Mouse (Mus musculus) liver, embryonic 11.5 days (tissue): ENCODE data around the gene Il1f6. TPM values are rescaled to one million over a fixed set of nuclear protein-coding genes. Genes with fewer than 3 reads are reported as not detected.
"Not testable (repeated sequence)": the region's sequence is repeated elsewhere in the genome, so short reads cannot be mapped to it uniquely, and the experiment has no call there.

Experiments
- ATAC-seq: fragments of 200-750 bp; cut with Nextera tagmentation; replicated peaks from 2 replicates; pipeline ENCODE4 v1.8.0; 2017; ENCODE audit warnings: moderate number of reproducible peaks, mild to moderate bottlenecking, moderate TSS enrichment, moderate library complexity; ENCODE audit not compliant: low FRiP score
- DNase-seq: peaks from one replicate; pipeline ENCODE4 v3.0.0-alpha.2; 2017; ENCODE audit warnings: low spot score
- H3K27ac ChIP-seq: fragments of 300-500 bp; sonication (generic); 2 replicates; pipeline ENCODE4 v1.5.1; 2014; ENCODE audit warnings: mild to moderate bottlenecking, low read depth, low read length, control low read depth
- H3K27me3 ChIP-seq: fragments of 300-500 bp; sonication (generic); replicated peaks from 2 replicates; pipeline ENCODE4 v1.6.1; 2014; ENCODE audit warnings: low read length, mixed read lengths; ENCODE audit not compliant: control insufficient read depth, insufficient read depth
- H3K36me3 ChIP-seq: fragments of 300-500 bp; sonication (generic); 2 replicates; pipeline ENCODE4 v1.6.1; 2014; ENCODE audit warnings: mild to moderate bottlenecking, low read length, moderate library complexity, mixed read lengths; ENCODE audit not compliant: control insufficient read depth, insufficient read depth
- H3K4me1 ChIP-seq: fragments of 300-500 bp; sonication (generic); replicated peaks from 2 replicates; pipeline ENCODE4 v1.6.1; 2014; ENCODE audit warnings: low read length, mixed read lengths; ENCODE audit not compliant: control insufficient read depth, insufficient read depth
- H3K4me2 ChIP-seq: fragments of 300-500 bp; sonication (generic); 2 replicates; pipeline ENCODE4 v1.6.1; 2014; ENCODE audit warnings: mild to moderate bottlenecking, control low read depth, moderate library complexity
- H3K4me3 ChIP-seq: fragments of 300-500 bp; sonication (generic); 2 replicates; pipeline ENCODE4 v1.5.1; 2014; ENCODE audit warnings: low read depth, low read length, control low read depth
- H3K9ac ChIP-seq: fragments of 300-500 bp; sonication (generic); 2 replicates; pipeline ENCODE4 v1.6.1; 2014; ENCODE audit warnings: low read depth, low read length, control low read depth
- H3K9me3 ChIP-seq: fragments of 300-500 bp; sonication (generic); 2 replicates; pipeline ENCODE4 v1.6.1; 2016; ENCODE audit warnings: low read length, inconsistent platforms, mixed read lengths; ENCODE audit not compliant: control insufficient read depth
- WGBS: fragments of 180-500 bp; shearing (Covaris S2); extraction: QIAGEN DNeasy Blood & Tissue Kit; methylation state at CpG from one replicate; pipeline ENCODE4 v1.1.7; 2014; 5-methylcytosine and 5-hydroxymethylcytosine counted together
- polyA plus RNA-seq: library from polyadenylated mRNA; unstranded; fragments of >200 nt; fragmentation: Nextera tagmentation; extraction: Ambion mirVana; gene quantifications from 2 replicates; pipeline ENCODE4 v1.2.1, GENCODE M21; 2014

The Il1f6 gene
- not detected in 2 replicates for polyA plus RNA-seq

DNA sequence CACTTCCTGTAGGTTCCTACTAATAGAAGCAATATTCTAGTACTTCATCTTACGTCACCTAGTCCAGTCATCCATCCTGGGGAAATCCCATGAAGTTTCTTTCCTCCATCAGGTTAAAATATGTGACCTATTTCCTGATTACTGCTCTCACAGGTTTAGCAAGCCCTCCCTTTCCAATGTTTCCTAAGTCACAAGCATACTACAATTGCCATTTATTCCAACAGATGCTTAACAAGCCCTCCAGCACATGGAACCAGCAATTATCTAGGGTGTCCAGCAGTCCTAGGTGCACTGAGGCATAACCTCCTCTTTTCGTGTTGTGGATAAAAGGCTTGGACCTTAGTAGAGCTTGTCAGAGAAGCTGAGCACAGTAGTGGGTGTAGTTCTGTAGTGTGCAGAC, at the start of gene Il1f6:
TSS of gene Il1f6 (plus strand) at position 301 of the 400 bp plus-strand sequence.
- WGBS: 82% methylated on average over 2 of the region's 2 CpGs
- Histone ChIP-seq H3K27ac (no peak within 1 kb of the TSS), H3K36me3 (no peaks in the 10 kb centered on the region), H3K4me1 (no peaks in the 10 kb centered on the region), H3K4me3 (no peak within 1 kb of the TSS), H3K9ac (no peak within 1 kb of the TSS), H3K4me2 (no peak within 1 kb of the TSS), H3K9me3 (no peaks in the 10 kb centered on the region), H3K27me3 (no peaks in the 10 kb centered on the region)
- ATAC-seq (no peak), DNase-seq (no peak)

DNA sequence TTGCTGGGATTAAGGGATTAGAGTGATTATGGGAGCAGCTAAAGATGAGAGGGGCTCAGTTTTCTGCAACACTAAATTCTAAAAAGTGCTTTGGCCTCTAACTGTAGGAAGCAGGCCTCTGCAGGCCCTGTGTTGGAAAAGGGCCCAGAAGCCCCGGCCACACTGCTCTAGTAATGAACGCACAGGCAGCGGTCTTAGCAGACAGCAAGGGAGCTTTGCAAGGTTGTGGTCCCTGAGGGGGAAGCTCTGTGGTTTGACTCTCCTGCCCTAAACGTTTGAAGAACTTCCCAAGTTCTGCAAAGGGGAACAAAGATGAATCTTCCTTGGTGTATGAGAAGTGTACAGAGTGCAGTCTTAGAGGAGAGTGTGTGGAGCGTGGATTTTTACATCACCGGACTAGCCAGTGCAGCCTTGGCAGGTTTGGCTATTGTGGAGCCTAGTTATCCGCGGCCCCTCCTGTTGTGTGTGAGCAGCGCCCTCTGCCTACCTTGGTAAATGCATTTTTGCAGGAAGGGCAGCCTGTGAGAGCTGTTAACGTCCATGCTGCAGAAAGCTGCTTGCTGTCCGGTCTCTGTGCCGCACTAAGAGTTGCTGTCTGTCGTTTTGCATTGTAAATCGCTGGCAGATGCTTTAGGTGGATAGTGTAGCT, 33.4 kb upstream of the Il1f6 start:
- H3K4me3 ChIP-seq, H3K4me1 ChIP-seq, H3K9me3 ChIP-seq, H3K36me3 ChIP-seq, H3K27ac ChIP-seq, H3K9ac ChIP-seq, H3K4me2 ChIP-seq, H3K27me3 ChIP-seq: not testable (repeated sequence)
- 20% methylated on average over 14 of the region's 14 CpGs for WGBS
- ATAC-seq (0 out of 2 replicates have a peak, but pooled peaks have one; percentile 62), DNase-seq (peak; percentile 30)

DNA sequence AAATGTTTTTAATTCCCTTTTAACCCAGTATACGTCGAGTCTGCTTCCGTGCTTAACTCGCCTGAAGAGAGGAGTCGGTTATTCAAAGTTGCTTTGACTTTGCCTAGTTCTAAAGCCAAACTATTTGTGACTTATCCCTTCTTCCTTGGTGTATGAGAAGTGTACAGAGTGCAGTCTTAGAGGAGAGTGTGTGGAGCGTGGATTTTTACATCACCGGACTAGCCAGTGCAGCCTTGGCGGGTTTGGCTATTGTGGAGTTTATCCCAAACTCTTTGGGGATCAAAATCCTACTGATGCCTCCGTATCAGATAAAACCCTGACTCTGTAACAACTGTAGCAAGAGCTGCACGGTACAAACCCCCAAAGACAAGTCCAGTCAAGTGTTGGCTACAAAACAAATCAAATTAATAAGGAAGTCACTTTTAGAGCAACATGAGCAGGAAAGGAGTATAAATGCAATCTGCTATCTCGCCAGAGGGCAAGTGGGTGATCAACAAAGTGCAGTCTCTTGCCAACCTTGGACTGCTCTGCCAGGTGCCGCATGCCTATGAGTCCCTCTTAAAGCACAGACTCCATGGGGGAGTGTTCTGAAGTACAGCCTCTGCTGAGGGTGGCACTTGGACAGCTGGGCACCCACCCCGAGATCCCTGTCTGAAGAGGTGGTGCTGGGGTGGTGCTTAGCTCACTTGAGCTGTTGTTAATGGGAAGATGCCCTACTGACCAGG, 32.6 kb upstream of the Il1f6 start:
- not testable (repeated sequence) for ATAC-seq, H3K4me2 ChIP-seq, H3K27ac ChIP-seq, DNase-seq, H3K4me1 ChIP-seq, H3K36me3 ChIP-seq, H3K9ac ChIP-seq, H3K9me3 ChIP-seq, H3K27me3 ChIP-seq, H3K4me3 ChIP-seq
- 61% methylated on average over 13 of the region's 13 CpGs for WGBS

DNA sequence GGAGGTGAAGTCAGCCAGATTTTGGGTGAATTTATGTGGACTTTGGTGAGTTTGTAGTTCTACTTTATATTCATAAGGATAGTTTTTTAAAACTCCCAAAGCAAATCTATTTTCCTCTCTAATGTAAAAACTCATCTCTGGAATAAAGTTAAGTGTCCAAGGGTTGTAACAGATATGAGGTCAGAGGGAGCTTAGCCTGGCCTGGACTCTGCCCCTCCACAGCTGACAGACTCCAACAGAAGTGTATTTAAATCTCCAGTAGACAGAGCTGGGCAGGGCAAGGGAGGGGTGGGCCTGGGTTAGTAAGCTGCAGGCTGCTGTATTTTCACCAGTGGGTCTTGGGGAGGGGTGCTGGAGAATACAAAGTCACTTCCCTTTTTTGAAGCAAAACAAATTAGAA, 31.1 kb upstream of the Il1f6 start:
- H3K9ac ChIP-seq, H3K4me1 ChIP-seq, H3K27ac ChIP-seq, DNase-seq, H3K27me3 ChIP-seq, H3K4me3 ChIP-seq, H3K9me3 ChIP-seq, H3K36me3 ChIP-seq, ATAC-seq, H3K4me2 ChIP-seq: not testable (repeated sequence)

DNA sequence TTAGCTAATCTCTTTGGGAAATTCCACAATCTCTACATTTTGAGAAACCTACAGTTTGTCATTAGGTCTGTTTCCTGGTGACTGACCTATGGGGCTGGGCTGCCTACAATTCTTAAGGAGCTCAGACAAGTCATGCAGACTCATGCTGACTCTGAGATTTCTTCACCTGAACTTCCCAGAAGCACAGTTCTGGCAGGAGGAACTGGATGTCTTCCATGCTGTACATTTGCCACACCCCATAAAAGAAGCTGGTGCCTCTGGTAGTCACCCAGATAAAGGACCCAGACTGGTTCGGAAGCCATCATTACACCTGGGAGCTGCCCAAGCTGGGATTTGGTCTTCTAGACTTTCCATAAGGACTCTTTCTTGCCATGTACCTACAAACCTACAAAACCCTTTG, 29.0 kb upstream of the Il1f6 start, which contains the start of gene Il1f9:
TSS of gene Il1f9 (plus strand) at position 301 of the 400 bp plus-strand sequence.
- H3K9ac ChIP-seq: no peak within 1 kb of the TSS
- H3K36me3 ChIP-seq: no peaks in the 10 kb centered on the region
- no peaks in the 10 kb centered on the region for H3K4me1 ChIP-seq
- no peak within 1 kb of the TSS for H3K27ac ChIP-seq
- no peaks in the 10 kb centered on the region for H3K9me3 ChIP-seq
- no peak for ATAC-seq
- no peak for DNase-seq
- 90% methylated on average over 1 of the region's 1 CpGs for WGBS
- H3K4me2 ChIP-seq: no peak within 1 kb of the TSS
- H3K4me3 ChIP-seq: no peak within 1 kb of the TSS
- H3K27me3 ChIP-seq: no peaks in the 10 kb centered on the region

DNA sequence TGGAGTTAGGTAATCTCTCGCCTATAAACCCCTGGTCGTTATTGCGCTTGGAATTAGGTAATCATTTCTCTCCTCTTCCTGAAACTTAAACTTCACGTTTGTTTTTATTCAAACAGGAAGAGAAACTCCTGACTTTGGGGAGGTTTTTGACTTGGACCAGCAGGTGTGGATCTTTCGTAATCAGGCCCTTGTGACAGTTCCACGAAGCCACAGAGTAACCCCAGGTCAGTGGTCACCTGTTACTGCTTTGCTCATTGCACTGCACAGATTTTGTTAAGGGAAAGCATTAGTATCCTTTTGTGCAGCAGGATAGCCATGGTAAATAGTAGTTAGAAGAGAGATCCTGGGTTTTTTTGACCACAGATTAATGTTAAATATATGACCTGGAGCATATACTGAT, 27.6 kb upstream of the Il1f6 start:
- ATAC-seq: no peak

DNA sequence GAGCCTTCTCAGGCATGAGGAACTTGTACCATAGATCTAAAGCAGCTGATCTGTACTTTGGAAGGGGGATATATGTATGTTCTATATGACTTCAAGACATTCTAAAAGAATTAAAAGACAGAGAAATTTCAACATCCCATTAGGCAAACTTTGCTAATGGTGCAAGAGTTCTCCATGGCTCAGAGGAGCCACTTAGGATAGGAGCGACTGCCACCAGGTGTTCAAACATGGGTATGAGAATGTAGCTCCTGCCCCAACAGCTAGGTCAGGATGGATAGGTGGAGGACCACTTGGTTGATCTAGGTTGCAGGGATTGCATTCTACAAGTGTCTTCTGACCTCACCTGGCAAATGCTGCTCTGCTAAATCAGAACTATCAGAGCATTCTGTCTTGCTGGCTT, 27.0 kb upstream of the Il1f6 start:
- WGBS: 48% methylated on average over 1 of the region's 1 CpGs
- Histone ChIP-seq H3K4me2 (no peak overlapping the region), H3K4me3 (no peak overlapping the region), H3K9me3 (no peaks in the 10 kb centered on the region; the same call in 1 of the 2 replicates), H3K27me3 (no peaks in the 10 kb centered on the region), H3K36me3 (no peaks in the 10 kb centered on the region), H3K9ac (no peak overlapping the region), H3K4me1 (no peaks in the 10 kb centered on the region), H3K27ac (no peak overlapping the region)
- ATAC-seq (no peak), DNase-seq (no peak)

More for the DNA sequence above, 27.6 kb upstream of the Il1f6 start:
- H3K9me3 ChIP-seq: no peaks in the 10 kb centered on the region
- no peak overlapping the region for H3K4me2 ChIP-seq
- H3K27me3 ChIP-seq: no peaks in the 10 kb centered on the region
- H3K4me1 ChIP-seq: no peaks in the 10 kb centered on the region
- WGBS: 64% methylated on average over 6 of the region's 6 CpGs
- no peak overlapping the region for H3K9ac ChIP-seq
- no peak for DNase-seq
- no peak overlapping the region for H3K4me3 ChIP-seq
- no peak overlapping the region for H3K27ac ChIP-seq
- no peaks in the 10 kb centered on the region for H3K36me3 ChIP-seq

DNA sequence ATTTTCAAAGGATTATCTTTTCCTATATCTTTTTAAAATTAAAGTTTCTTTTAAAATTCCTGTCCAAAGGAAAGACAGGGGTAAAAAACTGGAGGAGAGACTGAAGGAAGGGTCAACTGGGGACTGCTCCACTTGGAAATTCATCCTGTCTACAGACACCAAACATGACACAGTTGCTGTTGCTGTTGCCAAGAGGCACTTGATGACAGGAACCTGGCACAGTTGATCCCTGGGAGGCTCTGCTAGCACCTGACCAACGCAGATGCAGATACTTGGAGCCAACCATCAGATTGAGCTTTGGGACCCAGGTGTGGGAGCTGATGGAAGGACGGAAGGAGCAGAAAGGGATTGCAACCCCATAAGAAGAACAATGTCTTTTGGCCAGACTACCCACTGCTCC, 12.0 kb downstream of the Il1f6 start:
- H3K27ac ChIP-seq: no peak overlapping the region
- H3K9me3 ChIP-seq: no peaks in the 10 kb centered on the region
- no peak overlapping the region for H3K4me2 ChIP-seq
- no peak overlapping the region for H3K4me3 ChIP-seq
- no peak for DNase-seq
- ATAC-seq: no peak
- H3K9ac ChIP-seq: no peak overlapping the region
- H3K4me1 ChIP-seq: no peaks in the 10 kb centered on the region
- WGBS: 67% methylated on average over 2 of the region's 2 CpGs
- H3K27me3 ChIP-seq: no peaks in the 10 kb centered on the region
- H3K36me3 ChIP-seq: no peaks in the 10 kb centered on the region

DNA sequence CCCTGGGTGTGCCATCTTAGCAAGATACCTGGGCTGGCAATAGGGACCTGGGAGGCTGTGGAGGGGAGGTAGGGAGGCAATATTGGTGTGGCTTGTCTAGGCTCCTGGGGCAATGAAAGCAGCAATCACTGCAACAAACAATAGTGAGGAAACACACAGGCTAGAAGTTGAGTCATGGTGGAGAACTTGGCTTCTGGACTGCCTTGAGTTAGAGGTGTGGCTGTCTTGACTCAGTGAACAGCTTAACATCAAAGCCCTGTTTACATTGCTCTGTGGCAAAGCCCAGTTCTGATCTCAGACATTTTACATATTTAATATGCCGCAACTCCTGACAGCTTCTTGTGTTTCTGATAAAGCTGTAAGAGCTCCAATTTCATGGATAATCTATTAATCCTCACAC, 52.3 kb downstream of the Il1f6 start:
- 79% methylated on average over 1 of the region's 1 CpGs for WGBS
- no peak overlapping the region for H3K4me2 ChIP-seq
- ATAC-seq (no peak), DNase-seq (no peak)
- no peak overlapping the region for H3K4me3 ChIP-seq
- H3K36me3 ChIP-seq: no peaks in the 10 kb centered on the region
- H3K9ac ChIP-seq: no peak overlapping the region
- H3K27me3 ChIP-seq: no peaks in the 10 kb centered on the region
- no peaks in the 10 kb centered on the region for H3K9me3 ChIP-seq
- no peak overlapping the region for H3K27ac ChIP-seq
- H3K4me1 ChIP-seq: no peaks in the 10 kb centered on the region
